Mouse (Mus musculus) kidney, postnatal 4 days (tissue): ENCODE data around the gene Coro1c.

Experiments
- DNase-seq, 2 experiments: peaks; one replicate each; pipeline ENCODE4 v3.0.0; 2021; ENCODE audit warnings: mixed read lengths in 2 of 2

Gene Coro1c

DNA sequence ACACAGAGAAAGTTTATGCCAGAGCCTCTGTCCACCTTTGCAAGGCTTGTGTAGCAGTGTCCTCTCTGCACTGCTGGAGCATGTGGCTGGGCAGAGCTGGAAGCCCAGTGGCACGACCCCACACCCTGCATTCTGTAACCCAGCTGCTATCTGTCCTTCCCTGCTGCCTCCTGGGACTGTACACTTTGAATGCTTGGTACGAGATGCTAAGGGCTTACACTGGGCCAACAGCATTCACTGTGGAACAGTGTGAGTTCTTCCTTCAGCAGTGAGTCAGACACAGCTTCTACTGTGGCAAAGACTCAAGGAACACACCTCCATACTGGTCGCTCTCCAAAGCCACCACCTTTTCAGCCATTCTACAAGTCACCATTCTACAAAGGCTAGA is 25.2 kb downstream of the Coro1c start:
- no peak for DNase-seq

DNA sequence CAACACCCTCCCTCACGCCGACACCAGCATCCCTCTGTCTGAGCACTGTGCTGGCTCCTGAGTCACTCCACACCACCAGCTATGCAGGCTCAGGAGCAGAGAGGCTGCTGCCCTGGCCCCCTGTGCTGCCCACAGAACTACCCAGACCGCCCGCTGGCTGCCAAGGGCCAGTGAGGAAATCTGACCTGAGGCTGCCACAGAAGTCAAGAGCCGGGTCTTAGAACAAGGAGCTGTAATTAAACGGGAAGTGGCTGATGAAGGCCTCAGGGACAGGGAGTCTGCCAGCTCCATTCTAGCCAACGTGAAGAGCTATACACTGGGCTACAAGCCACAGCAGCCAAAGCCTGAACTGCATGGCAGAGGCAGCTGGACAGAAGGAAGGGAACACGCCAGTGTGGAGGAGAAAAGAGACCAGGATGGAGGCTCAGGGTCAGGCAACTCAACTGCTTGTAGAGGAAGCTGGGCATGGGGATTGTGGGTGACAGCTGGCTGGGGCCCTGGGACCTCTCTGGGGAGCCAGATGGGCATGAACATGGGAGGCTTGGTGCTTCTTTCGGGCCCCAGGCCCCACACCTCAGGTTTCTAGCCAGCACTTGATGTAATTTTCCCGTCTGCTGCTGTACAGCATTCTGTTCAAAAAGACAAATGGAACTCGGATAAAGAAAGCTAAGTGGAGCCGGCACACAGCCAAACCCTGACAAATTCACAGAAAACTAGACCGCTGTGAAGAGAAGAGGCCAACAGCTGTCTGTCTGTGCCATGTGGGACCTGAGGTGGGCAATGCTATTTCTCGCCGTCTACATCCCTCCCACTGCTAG is 25.8 kb downstream of the Coro1c start:
- peak; percentile 58 to 61 for DNase-seq

DNA sequence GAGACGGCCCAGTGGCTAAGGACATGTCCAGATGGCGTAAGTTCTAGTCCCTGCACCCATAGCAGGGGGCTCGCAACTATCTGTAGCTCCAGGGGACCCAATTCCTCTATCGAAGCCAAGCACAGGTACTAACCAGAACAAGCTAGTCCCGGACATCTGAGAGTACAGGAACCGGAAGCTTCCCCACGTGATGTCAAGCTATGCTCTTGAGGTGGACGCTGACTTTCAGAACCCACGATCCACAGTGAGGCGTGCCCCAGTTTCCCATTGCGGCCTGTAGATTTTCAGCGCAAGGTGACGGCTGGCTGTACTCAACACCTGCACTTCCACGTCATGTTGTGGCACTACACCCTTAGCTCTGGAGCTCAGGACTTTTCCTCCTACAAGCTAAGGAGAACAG is 27.4 kb downstream of the Coro1c start:
- DNase-seq: no peak

DNA sequence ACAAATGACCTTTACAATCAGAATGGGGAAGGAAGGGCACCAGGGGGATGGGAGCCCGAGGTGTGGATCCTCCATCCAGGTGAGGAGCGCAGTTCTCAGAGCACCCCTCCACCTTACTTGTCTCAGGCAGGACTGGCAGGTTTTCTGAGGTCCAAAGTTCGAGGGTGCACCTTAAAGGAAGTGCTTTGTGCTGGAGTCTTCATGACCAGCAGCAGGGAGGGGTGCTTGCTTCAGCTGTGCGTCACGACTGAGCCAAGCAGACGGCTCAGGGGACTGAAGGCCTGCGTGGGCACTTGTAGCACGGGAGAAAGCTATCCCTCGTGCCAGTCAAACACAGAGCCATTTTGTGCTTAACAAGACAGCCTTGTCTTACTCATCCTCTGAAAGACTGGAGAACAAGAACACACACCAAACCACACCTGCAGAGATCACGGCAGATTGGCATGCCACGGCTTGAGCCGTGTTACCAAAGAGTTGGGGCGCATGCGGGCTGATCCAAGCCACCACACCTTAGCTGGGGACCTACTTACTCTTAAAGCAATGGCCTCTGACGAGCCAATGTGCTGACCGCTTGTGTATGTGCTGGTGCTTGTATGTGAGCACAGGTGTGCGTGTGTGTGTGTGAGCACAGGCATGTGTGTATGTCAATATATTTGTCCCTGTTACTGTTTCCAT is 29.5 kb downstream of the Coro1c start:
- DNase-seq: no peak

DNA sequence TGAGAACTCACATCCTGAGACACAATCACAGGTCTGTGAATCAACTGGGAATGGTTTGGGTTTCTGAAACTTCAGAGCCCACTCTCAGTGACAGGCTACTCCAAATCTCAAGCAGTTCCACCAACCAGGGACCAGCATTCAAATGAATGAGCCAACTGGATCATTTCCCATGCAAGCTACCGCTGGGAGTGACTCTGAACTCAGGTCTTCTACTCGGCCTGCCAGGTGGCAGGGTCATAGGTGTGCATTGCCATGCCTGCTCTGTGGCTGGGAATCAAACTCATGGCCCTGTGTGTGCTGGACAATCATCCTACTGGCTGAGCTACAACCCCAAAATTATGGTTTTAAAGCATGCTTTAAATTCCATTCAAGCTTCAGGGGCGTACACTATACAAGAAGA is 31.0 kb downstream of the Coro1c start:
- DNase-seq: no peak

DNA sequence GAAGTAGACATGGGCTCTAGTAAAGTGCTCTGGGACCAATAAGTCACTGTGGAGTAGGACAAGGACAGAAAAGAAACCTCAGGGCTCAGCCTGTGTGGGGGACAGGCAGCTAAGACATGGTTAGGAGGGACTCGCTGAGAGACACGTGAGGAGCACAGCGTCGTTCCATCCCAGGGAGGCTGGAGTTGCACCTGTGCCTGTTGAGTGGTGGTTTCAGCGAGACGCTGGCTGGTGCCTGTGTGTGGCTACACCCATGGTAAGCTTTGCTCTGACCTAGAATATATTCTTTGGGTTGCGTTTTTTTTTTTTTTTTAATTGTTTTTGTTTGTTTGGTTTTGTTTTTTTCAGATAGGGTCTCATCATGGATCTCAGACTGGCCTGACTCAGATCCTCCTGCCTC is 32.4 kb downstream of the Coro1c start:
- DNase-seq: no peak

DNA sequence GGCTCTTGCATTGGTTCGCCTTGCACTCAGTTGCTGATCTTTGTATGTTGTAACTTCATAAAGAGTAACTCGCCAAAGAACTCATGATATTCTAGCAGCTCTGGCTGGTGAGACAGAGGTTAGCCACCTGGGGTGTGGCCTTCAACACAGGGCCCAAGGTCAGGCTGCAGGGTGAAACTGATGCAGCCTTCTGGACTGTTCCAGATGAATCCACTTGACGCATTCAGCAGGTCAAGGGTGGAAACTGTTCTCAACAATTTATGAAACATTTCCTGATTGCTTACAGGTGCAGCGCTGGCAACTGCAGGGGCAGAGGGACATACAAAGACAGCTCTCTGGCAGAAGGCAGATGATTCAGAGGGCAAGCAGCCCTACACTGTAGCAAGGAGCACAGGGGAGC is 32.9 kb downstream of the Coro1c start:
- no peak for DNase-seq

DNA sequence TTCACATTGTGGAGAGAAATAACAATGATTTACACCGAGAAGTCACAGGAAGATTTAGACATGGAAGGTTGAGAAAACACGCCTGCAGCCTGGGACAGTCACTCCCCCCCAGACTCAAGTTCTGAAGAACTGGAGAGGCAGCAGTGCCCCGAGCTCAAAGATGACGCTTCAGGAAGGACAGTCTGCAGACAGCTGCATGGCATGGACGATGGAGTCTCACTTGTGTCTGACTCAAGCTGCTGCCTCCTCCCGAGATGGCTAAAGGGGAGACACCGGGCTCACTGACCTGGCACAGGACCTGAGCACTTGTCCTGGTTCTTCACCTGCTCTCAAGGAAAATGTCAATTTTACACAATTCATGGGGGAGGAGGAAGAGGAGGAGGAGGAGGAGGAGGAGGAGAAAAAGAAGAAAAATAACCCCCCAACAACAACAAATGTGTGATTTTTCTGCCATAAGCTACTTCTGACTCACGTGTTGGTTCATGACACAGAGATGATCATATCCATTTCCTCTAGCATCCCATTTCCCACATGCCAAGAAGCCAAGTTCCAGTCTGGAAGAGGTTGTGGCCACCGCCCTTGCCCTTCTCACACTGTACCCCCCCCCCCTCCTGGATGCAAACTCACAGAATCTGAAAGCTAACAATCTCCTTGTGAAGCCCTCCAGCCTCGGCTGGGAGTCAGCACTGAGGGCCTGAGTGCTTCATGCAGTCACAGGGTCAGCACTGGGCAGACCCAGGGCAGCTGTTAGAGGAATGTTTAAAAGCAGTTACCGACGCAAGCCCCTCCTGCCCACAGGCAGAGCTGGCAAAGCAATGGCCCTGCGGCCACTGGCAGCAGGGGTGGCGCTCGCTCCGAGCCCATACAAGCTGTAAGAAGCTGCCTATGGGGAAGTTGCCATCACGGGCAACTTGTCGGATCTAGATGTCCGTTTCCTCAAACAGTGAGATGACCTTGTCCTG is 34.2 kb downstream of the Coro1c start:
- DNase-seq: no peak

DNA sequence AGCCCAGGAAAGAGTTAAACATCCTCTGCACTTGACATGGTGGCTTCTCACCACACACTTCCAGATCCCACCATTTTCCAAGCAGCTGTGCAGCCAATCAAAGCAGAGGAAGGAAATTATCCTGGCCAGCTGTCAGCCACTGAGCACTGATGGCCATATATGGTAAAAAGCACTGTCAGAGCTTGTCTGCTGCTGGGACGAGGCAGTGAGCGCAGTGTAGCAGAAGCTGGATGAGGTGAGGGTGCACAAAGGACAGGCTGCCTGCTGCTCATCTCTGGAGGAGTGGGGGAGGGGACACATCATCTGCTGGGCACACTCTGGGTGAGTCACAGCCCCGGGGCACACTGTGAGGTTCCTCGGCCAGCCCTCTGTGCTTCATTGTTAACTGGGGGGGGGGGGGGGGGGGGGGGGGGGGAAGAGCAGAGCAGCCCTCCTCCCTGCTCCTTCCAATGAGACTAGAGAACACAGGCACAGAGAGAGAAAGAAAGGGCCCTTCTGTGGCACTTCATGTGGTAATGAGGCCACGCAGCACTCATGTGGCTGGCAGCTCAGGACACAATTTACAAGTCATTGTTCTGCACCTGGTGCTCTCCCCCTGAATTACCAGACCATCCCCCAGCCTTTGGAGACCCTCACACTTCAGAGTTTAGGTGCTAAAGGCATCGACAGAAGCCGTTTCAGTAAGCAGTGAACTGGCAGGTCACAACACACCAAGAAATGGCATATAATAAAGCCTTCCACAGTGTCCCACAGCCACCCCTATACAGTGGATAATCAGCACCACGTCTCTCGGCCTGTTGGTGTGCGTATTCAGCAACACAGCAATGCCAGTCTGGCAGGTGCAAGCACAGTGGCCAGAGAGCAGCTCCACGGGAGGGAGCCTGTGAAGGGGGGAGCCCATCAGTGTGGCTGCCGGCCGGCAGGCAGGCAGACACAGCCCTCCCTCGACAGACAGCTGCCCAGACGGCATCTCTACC is 35.3 kb downstream of the Coro1c start:
- DNase-seq: peak; percentile 70 to 84

DNA sequence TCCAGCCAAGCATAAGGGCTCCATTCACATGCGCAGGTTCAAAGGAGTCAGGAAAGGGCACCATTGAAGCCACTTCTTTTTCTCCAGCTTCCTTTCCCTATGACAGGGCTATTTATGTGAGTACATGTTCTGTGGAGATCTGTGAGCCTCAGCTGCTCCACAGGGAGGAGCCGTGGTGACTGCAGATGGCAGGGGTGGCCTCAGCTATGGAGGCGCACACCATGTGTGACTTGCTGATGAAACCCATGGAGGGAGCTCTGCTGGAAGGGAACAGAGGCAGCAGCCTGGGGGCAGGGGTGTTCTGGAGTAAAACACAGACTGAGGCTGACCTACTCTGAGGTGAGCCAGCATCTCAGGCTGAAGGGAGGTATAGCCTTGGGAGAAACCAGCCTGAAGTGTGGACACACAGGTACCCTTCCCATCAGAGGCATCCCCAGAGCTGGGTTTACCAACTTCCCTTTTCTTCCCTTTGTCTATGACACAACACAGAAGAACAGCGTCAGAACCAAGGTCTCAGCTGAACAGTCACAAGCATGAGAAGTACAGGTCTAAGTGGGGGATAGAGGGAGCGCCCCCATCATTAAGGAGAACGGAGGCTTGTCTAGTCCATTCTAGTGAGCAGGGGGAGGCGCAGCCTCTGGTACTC is 36.5 kb downstream of the Coro1c start:
- no peak for DNase-seq

DNA sequence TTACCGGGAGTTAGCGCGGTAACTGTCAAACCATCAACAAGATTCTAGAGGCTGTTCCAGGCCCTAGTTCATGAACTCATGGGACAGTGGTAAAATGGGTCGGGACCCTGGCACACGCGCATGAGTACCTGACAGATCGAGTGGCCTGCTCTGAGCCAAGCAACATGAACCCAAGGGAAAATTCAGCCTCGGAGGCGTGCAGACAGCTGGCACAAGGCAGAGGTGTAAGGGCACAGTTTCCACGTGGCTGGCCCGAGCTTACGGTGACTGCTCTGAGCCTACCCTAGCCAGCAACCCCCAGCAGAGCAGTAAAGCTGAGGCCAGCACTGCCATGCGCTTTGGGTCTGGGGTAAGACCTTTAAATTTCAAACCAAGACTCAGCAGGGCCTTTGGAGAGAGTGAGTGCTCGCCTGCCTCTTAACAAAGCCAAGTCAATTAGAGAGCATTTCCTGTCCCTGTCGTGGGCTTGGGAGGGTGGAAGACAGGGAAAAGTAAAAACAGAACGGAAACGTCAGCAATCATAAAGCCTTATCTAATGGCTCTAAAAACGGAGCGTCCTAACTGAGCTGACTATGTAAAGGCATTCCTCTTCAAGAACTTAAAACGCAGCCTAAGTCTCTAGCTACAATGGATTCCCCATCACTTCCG is 38.0 kb downstream of the Coro1c start:
- peak in 1 of 2 experiments; percentile 47 for DNase-seq

DNA sequence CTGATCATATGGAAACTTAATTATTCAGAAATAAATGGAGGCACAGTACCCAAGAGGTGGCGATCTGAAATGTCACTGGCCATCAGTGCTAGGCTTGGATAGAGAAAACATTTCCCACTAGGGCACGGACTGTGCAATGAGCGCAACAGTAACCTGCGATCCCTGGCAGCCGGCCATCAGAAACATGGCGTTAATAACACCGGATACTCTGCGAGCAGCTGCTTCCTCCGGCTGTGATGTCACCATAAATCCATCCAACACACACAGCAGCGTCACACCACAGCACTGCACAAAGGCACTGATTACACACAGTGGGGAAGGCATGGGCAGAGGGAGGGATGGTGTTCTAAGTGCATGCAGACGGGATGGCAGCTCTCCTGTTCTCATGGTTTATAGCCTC is 39.4 kb downstream of the Coro1c start:
- peak; percentile 86 to 90 for DNase-seq

DNA sequence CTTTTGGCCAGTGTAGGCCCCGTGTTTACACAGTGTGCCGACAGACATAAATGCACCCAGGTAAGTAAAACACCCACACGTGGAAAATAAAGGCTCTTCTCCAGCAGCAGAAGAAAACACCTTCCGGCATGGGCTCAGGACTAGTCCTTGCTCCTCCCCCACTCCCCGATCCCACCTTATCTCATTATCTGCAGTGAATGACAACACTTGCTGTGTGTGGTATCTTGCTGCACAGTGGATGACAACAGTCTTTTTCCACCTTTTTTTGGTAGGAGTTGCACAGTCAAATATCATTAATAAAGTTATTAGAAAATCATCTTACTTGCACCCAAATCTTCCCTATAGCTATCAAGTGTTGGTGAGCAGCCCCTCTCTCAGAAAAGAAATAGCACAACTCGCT is 43.6 kb downstream of the Coro1c start:
- DNase-seq: no peak

DNA sequence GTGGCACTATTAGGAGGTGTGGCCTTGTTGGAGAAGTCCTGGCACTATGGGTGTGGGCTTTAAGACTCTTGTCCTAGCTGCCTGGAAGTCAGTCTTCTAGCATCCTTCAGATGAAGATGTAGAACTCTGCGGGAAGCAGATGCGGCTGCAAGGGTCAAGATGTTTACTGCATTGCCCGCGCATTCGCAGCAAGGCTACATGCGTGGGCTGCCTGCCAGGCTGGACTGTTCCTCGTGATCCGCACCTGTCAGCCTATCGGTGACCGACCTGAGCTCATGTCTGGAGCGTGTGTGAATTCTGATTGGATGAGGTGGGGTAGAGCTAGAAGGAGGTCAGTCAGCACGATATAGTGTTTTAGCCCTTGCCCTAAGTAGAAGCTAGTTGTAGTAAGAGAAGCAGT is 44.6 kb downstream of the Coro1c start:
- no peak for DNase-seq

DNA sequence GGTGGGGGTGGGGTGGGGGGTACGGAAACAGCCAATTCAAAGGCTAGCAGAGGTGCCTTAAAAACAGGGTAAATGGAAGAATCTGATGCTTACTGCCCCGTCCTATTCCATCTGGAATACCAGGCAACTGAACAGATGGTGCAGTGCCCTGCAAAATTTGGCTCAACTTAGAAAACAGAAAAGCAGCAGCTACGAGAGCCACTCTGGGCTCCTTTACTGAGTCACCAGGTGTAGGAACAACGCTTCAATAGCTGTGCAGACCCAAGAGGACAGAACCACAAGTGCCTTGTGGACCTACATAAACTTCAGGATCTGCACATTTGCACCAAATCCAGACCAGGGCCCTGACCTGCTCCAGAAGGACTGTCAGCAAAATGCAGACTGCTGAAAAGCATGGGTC is 46.1 kb downstream of the Coro1c start:
- DNase-seq: no peak

DNA sequence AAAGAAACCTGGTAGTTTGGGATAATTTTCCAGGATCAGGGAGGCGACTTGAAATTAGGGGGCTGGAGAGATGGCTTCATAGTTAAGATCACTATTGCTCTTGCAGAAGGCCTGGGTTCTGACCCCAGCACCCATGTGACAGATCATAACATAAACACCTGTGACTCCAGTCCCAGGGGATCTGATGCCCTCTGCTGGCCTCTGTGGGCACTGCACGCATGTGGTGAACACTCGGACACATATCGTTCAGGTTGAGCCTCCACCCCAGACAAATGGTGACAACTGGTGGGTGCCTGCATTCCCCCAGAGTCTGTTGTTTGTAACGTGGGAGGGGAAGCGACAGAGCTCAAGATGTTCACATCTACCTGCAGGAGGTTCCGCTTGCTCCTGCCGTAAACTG is 47.3 kb downstream of the Coro1c start:
- DNase-seq: peak; percentile 55 to 61

DNA sequence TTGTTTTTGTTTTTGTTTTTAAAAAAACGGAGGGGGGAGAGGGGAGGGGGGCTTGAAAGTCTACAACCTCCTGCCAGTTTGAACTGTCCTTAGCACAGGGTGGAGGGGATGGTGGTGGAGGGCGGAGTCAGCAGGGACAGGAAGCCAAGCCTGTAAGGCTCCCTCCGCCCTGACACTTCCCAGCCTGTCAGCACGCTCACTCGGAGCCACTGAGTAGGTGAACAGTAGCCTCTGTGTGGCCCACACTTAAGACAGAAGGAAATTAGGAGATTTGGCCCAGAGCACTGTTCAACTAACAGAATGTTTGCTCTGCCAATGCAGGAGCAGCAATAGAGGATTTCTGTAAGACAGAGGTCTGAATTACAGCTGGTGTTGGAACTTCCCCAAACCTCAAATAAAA is 49.6 kb downstream of the Coro1c start:
- peak; percentile 53 to 65 for DNase-seq

DNA sequence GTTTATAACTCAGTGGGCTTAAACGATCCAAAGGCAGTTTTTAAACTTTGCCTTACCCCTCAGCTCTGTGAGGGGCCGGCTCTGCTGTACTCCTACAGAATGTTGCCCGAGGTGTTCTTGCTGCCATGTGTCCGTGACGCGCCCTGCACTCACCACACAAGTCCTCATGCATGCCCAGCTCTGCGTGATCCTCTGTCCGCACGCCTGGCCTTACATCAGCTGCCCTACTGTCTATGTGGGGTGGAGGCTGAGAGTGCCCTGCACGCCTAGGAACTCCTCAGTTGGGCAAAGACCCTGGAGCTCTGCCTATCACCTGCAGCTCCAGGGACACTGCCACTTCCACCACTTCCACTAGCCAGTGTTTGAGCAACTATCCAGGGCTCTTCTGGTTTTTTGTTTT is 50.0 kb downstream of the Coro1c start:
- no peak for DNase-seq

DNA sequence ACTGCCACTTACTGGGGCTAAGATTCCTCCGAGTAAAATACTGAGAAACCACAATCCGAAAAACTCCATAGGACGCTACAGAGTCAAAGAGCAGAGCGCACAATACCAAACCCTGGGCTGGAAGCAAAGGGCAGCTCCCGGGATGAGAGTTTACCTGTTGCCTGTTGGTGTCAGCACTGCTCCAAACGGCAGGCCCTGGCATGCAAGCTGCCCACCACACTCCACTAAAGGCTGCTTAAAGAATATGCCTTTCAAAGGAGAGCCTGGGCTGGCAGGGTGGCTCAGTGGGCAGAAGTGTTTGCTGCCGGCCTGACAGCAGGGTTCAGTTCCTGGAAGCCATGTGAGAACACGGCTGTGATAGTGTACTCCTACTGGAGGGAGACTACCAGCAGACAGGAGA is 50.9 kb downstream of the Coro1c start:
- DNase-seq: peak in 1 of 2 experiments; percentile 49

DNA sequence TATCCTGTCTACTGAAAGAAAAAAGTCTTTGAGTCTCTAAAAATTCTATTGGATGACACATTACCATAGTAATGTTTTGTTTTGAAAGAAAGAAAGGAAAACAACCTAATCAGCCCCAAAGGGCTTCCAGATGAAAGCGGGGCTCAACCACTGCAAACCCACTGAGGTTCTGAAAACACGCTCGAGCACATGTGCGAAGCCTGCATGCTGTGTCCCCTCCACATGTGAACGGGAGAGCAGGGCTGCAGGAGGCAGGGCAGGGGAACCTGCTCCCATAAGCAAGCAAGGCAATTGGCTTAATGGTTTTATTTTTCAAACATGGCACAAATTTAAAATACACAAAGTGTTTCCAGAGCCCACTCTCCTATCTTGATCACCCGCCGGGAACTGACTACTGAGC is 51.9 kb downstream of the Coro1c start:
- DNase-seq: no peak

DNA sequence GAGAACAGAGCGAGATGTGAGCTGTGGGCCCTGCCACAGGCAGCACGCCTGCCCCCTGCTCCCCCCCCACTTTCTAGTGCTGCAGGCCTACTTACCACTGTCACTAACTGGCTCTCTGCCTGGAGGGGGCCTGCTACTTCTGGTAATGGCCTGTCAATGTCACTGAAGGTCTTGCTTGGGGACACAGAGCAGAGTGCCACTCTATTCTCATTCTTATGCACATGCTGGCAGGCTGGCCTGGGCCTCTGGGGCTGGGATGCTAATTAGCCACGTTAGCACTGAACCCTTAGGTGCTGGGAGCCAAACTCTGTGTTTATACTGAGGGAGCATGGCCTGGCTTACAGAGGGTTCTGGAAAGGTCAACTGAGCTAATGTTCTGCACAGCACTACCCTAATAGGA is 52.9 kb downstream of the Coro1c start:
- DNase-seq: no peak
